Comparison of ENCODE assay signal across 11 mouse cellular contexts in genomic region chr8:84728474-84728873, GRCm38 (mm10). TPM values are rescaled to one million over a fixed set of nuclear protein-coding genes. Genes with fewer than 3 reads are reported as not detected.
DNase-seq lines count a peak whose midpoint lies in the region; ATAC-seq and TF ChIP-seq lines count a peak whose summit lies in the region.
"Had no signal": no experiment of that assay in that cellular context is flagged by ENCODE, and none has a peak within 500 bp of the region (broad histone marks: within the 10 kb centered on the region; RNA-seq: fewer than 3 reads in every experiment).

No protein-coding gene starts in this region.

- H3K36me3 ChIP-seq in kidney, embryonic 16.5 days (ENCODE audit: insufficient read depth, low read length): peaks cover 4% of the 10 kb centered on the region; the same call in 1 of the 2 replicates
- H3K36me3 ChIP-seq in C2C12 (ENCODE audit: control insufficient read depth, insufficient read depth): peaks cover 43% of the 10 kb centered on the region
- H3K36me3 ChIP-seq in forebrain, embryonic 11.5 days (ENCODE audit: control insufficient read depth, insufficient read depth, low read length): no peaks in the 10 kb centered on the region; the same call in 1 of the 2 replicates
- H3K36me3 ChIP-seq in liver, embryonic 12.5 days: peaks cover 36% of the 10 kb centered on the region

- H3K27ac ChIP-seq in kidney, embryonic 16.5 days (ENCODE audit: low read length): no peak overlapping the region
- no peak overlapping the region for H3K27ac ChIP-seq in forebrain, embryonic 11.5 days (ENCODE audit: low read depth, low read length)
- H3K27ac ChIP-seq in liver, embryonic 12.5 days: peak overlapping the region; percentile 99

- no peaks in the 10 kb centered on the region for H3K27me3 ChIP-seq in kidney, embryonic 16.5 days (ENCODE audit: insufficient read depth, low read length)
- H3K27me3 ChIP-seq in C2C12 (ENCODE audit: control insufficient read depth, insufficient read depth, insufficient read length): no peaks in the 10 kb centered on the region
- H3K27me3 ChIP-seq in forebrain, embryonic 11.5 days (ENCODE audit: control insufficient read depth, insufficient read depth, low read length): peaks cover 4% of the 10 kb centered on the region; the same call in 1 of the 2 replicates
- no peaks in the 10 kb centered on the region; the same call in 1 of the 2 replicates for H3K27me3 ChIP-seq in liver, embryonic 12.5 days (replicated peaks)

- peaks cover 34% of the 10 kb centered on the region for H3K79me2 ChIP-seq in C2C12 (ENCODE audit: control insufficient read depth, insufficient read depth)

- DNase-seq in kidney, adult 11 months: no peak
- DNase-seq in forebrain, embryonic 11.5 days (ENCODE audit: low spot score): no peak
- DNase-seq in urinary bladder, postnatal 10 days (ENCODE audit: low spot score): no peak
- no peak for DNase-seq in frontal cortex, adult 2 months (ENCODE audit: extremely low spot score in 1 of 2, low spot score in 1 of 2)
- DNase-seq in right cerebral cortex, adult 2 months (ENCODE audit: low spot score in 2 of 2): no peak
- DNase-seq: gastrocnemius, postnatal 10 days had no signal

- no peak overlapping the region for H3K9ac ChIP-seq in kidney, embryonic 16.5 days (replicated peaks; ENCODE audit: low read length)
- peak overlapping the region; percentile 35 for H3K9ac ChIP-seq in forebrain, embryonic 11.5 days (ENCODE audit: low read length)
- peak overlapping the region; percentile 42; the same call in 1 of the 2 replicates for H3K9ac ChIP-seq in liver, embryonic 12.5 days

- peaks cover 60% of the 10 kb centered on the region for H3K4me1 ChIP-seq in kidney, embryonic 16.5 days (ENCODE audit: insufficient read depth, low read length)
- peaks cover 43% of the 10 kb centered on the region for H3K4me1 ChIP-seq in forebrain, embryonic 11.5 days (replicated peaks; ENCODE audit: control insufficient read depth, insufficient read depth, low read length)
- H3K4me1 ChIP-seq in liver, embryonic 12.5 days: peaks cover 100% of the 10 kb centered on the region

- H3K9me3 ChIP-seq in kidney, embryonic 16.5 days (ENCODE audit: low read length): no peaks in the 10 kb centered on the region
- H3K9me3 ChIP-seq in forebrain, embryonic 11.5 days (ENCODE audit: control insufficient read depth, low read length): no peaks in the 10 kb centered on the region
- H3K9me3 ChIP-seq in liver, embryonic 12.5 days (replicated peaks): no peaks in the 10 kb centered on the region

- peak; percentile 17; the same call in 1 of the 2 replicates for ATAC-seq in kidney, embryonic 16.5 days (ENCODE audit: low FRiP score, low TSS enrichment)
- no peak; the same call in 1 of the 2 replicates for ATAC-seq in forebrain, embryonic 11.5 days (replicated peaks; ENCODE audit: low FRiP score)
- no peak for ATAC-seq in liver, embryonic 12.5 days
- ATAC-seq: intestine, postnatal 0 days had no signal

- no peak overlapping the region for H3ac ChIP-seq in C2C12 (ENCODE audit: control insufficient read depth, insufficient read length, low read depth)

- no peak overlapping the region for H3K4me3 ChIP-seq in kidney, embryonic 16.5 days (ENCODE audit: low read length)
- H3K4me3 ChIP-seq in C2C12 (ENCODE audit: insufficient read depth, poor library complexity, severe bottlenecking): no peak overlapping the region
- no peak overlapping the region for H3K4me3 ChIP-seq in forebrain, embryonic 11.5 days (ENCODE audit: low read depth, low read length)
- H3K4me3 ChIP-seq in liver, embryonic 12.5 days: no peak overlapping the region

- H3K79me3 ChIP-seq in C2C12 (ENCODE audit: low read depth): no peaks in the 10 kb centered on the region

- 79% methylated on average over 3 of the region's 3 CpGs for WGBS in kidney, embryonic 16.5 days
- WGBS in forebrain, embryonic 11.5 days: 72% methylated on average over 3 of the region's 3 CpGs
- 76% methylated on average over 3 of the region's 3 CpGs for WGBS in liver, embryonic 12.5 days (ENCODE audit: insufficient replicate concordance)

- no peak overlapping the region for H3K4me2 ChIP-seq in kidney, embryonic 16.5 days (replicated peaks; ENCODE audit: low read depth, low read length)
- no peak overlapping the region for H3K4me2 ChIP-seq in forebrain, embryonic 11.5 days (ENCODE audit: low read depth, low read length, severe bottlenecking)
- H3K4me2 ChIP-seq in liver, embryonic 12.5 days: peak overlapping the region; percentile 4; the same call in 1 of the 2 replicates

- no peak for TF ChIP-seq CTCF in C2C12 (IDR thresholded peaks at IDR 0.05; ENCODE audit: control insufficient read depth, insufficient read depth, insufficient read length)

TF ChIP-seq in C2C12, 6 proteins besides CTCF, POLR2A, EP300 and RAD21:
- TF ChIP-seq FOSL1 (IDR thresholded peaks at IDR 0.05; ENCODE audit: insufficient read depth, low read length, poor library complexity, severe bottlenecking): no peak
- TF ChIP-seq MYOD1 (IDR thresholded peaks at IDR 0.05; ENCODE audit: control insufficient read depth, insufficient read length, low read depth): peak; percentile 20
- no peak for TF ChIP-seq MAX (IDR thresholded peaks at IDR 0.05)

RNA-seq across cellular contexts. Expression of gene G430095P16Rik, which starts 5.7 kb away (rescaled TPM):
- 2.3 and 2.8 TPM in 2 replicates for polyA plus RNA-seq in kidney, embryonic 16.5 days (2015; fragmentation: Nextera tagmentation; extraction: Ambion mirVana)
- polyA plus RNA-seq in C2C12 (2012; fragmentation: generic; extraction: Trizol): 2.9 TPM
- 3.0 and 3.1 TPM in 2 replicates for polyA plus RNA-seq in forebrain, embryonic 11.5 days (2014; fragmentation: Nextera tagmentation; extraction: Ambion mirVana)
- polyA plus RNA-seq in liver, embryonic 12.5 days (2016; fragmentation: Nextera tagmentation; extraction: Ambion mirVana): 11.0 and 12.0 TPM in 2 replicates
- 0.36 TPM in 1 of 2 replicates, not detected in the other for polyA plus RNA-seq in frontal cortex, adult 2 months (2012; rRNA removed)
- polyA plus RNA-seq: liver, adult 2 months had no signal

RNA-seq across cellular contexts. Expression of gene Lyl1, which starts 27.2 kb away (rescaled TPM):
- 7.9 and 8.1 TPM in 2 replicates for polyA plus RNA-seq in kidney, embryonic 16.5 days (2015; fragmentation: Nextera tagmentation; extraction: Ambion mirVana)
- 0.04 TPM for polyA plus RNA-seq in C2C12 (2012; fragmentation: generic; extraction: Trizol)
- 5.0 and 5.7 TPM in 2 replicates for polyA plus RNA-seq in forebrain, embryonic 11.5 days (2014; fragmentation: Nextera tagmentation; extraction: Ambion mirVana)
- polyA plus RNA-seq in liver, embryonic 12.5 days (2016; fragmentation: Nextera tagmentation; extraction: Ambion mirVana): 82.3 and 83.1 TPM in 2 replicates
- polyA plus RNA-seq in frontal cortex, adult 2 months (2012; rRNA removed): 2.9 and 4.1 TPM in 2 replicates

RNA-seq across cellular contexts. Expression of gene Nacc1, which starts 40.8 kb away (rescaled TPM):
- polyA plus RNA-seq in kidney, embryonic 16.5 days (2015; fragmentation: Nextera tagmentation; extraction: Ambion mirVana): 22.5 and 26.7 TPM in 2 replicates
- 81.5 TPM for polyA plus RNA-seq in C2C12 (2012; fragmentation: generic; extraction: Trizol)
- 34.6 and 37.7 TPM in 2 replicates for polyA plus RNA-seq in forebrain, embryonic 11.5 days (2014; fragmentation: Nextera tagmentation; extraction: Ambion mirVana)
- 12.5 and 12.9 TPM in 2 replicates for polyA plus RNA-seq in liver, embryonic 12.5 days (2016; fragmentation: Nextera tagmentation; extraction: Ambion mirVana)
- 79.7 and 79.8 TPM in 2 replicates for polyA plus RNA-seq in frontal cortex, adult 2 months (2012; rRNA removed)

RNA-seq across cellular contexts. Expression of gene Trmt1, which starts 42.4 kb away (rescaled TPM):
- polyA plus RNA-seq in kidney, embryonic 16.5 days (2015; fragmentation: Nextera tagmentation; extraction: Ambion mirVana): 81.5 and 82.9 TPM in 2 replicates
- polyA plus RNA-seq in C2C12 (2012; fragmentation: generic; extraction: Trizol): 117 TPM
- 52.7 and 72.3 TPM in 2 replicates for polyA plus RNA-seq in forebrain, embryonic 11.5 days (2014; fragmentation: Nextera tagmentation; extraction: Ambion mirVana)
- polyA plus RNA-seq in liver, embryonic 12.5 days (2016; fragmentation: Nextera tagmentation; extraction: Ambion mirVana): 57.3 and 62.0 TPM in 2 replicates
- polyA plus RNA-seq in frontal cortex, adult 2 months (2012; rRNA removed): 143 and 157 TPM in 2 replicates
